Comparison of ENCODE assay signal across 28 mouse cellular contexts in genomic region chr4:74393162-74393561, GRCm38 (mm10).
"Had no signal": no experiment of that assay in that cellular context is flagged by ENCODE, and none has a peak within 500 bp of the region (broad histone marks: within the 10 kb centered on the region; RNA-seq: fewer than 3 reads in every experiment).

No protein-coding gene starts in this region.

- H3K4me1 ChIP-seq: embryonic facial prominence, embryonic 10.5 days; embryonic facial prominence, embryonic 12.5 days; embryonic facial prominence, embryonic 13.5 days; embryonic facial prominence, embryonic 15.5 days; forebrain, embryonic 10.5 days; forebrain, embryonic 12.5 days; forebrain, embryonic 13.5 days; forebrain, embryonic 15.5 days had no signal

- H3K27ac ChIP-seq: embryonic facial prominence, embryonic 10.5 days; embryonic facial prominence, embryonic 12.5 days; embryonic facial prominence, embryonic 13.5 days; embryonic facial prominence, embryonic 15.5 days; forebrain, embryonic 10.5 days; forebrain, embryonic 12.5 days; forebrain, embryonic 13.5 days; forebrain, embryonic 15.5 days; gastrocnemius, adult 2 months; heart, adult 2 months had no signal

- H3K9ac ChIP-seq: embryonic facial prominence, embryonic 12.5 days; embryonic facial prominence, embryonic 13.5 days; embryonic facial prominence, embryonic 15.5 days; forebrain, embryonic 12.5 days; forebrain, embryonic 13.5 days; forebrain, embryonic 15.5 days; forebrain, postnatal 0 days had no signal

- H3K9me3 ChIP-seq: embryonic facial prominence, embryonic 10.5 days; embryonic facial prominence, embryonic 12.5 days; embryonic facial prominence, embryonic 13.5 days; embryonic facial prominence, embryonic 15.5 days; forebrain, embryonic 12.5 days; forebrain, embryonic 15.5 days had no signal

- H3K27me3 ChIP-seq: embryonic facial prominence, embryonic 12.5 days; embryonic facial prominence, embryonic 13.5 days; embryonic facial prominence, embryonic 15.5 days; forebrain, embryonic 12.5 days; forebrain, embryonic 13.5 days; forebrain, embryonic 15.5 days had no signal

- H3K4me2 ChIP-seq: embryonic facial prominence, embryonic 12.5 days; embryonic facial prominence, embryonic 13.5 days; embryonic facial prominence, embryonic 15.5 days; forebrain, embryonic 12.5 days; forebrain, embryonic 13.5 days; forebrain, embryonic 15.5 days had no signal

- ATAC-seq: forebrain, embryonic 13.5 days; forebrain, embryonic 14.5 days; forebrain, embryonic 15.5 days; forebrain, embryonic 16.5 days; forebrain, postnatal 0 days had no signal

- H3K4me3 ChIP-seq: embryonic facial prominence, embryonic 10.5 days; embryonic facial prominence, embryonic 12.5 days; embryonic facial prominence, embryonic 13.5 days; embryonic facial prominence, embryonic 15.5 days; erythroblast, embryonic 14.5 days; forebrain, embryonic 10.5 days; forebrain, embryonic 12.5 days; forebrain, embryonic 13.5 days; forebrain, embryonic 15.5 days; gastrocnemius, adult 2 months; heart, adult 2 months had no signal

- DNase-seq: cerebellum, adult 2 months; cerebellum, adult 9-10 months; cerebellum, adult 9-11 months; cerebellum, postnatal 10 days; cerebellum, postnatal 14 days; cerebellum, postnatal 25 days; cerebellum, postnatal 36 days; embryo, embryonic 11 days; forebrain, postnatal 0 days; gastrocnemius, adult 2 months; gastrocnemius, postnatal 10 days; gastrocnemius, postnatal 14 days; gastrocnemius, postnatal 25 days; gastrocnemius, postnatal 36 days; heart, adult 11 months; heart, adult 18-20 months; heart, adult 2 months had no signal
